Mouse (Mus musculus) thymus, postnatal 0 days (tissue): ENCODE measurements around the gene Znrf2. TPM values are rescaled to one million over a fixed set of nuclear protein-coding genes. Genes with fewer than 3 reads are reported as not detected.
A peak's percentile ranks its signal among the peaks of the same experiment; 100 is the strongest.

ENCODE experiments used
- DNase-seq: peaks from one replicate; pipeline ENCODE4 v3.0.0-alpha.2; 2015; ENCODE audit warnings: low spot score
- polyA plus RNA-seq: library from polyadenylated mRNA; unstranded; fragments of >200 nt; fragmentation: Nextera tagmentation; extraction: Ambion mirVana; gene quantifications from 2 replicates; pipeline ENCODE4 v1.2.1, GENCODE M21; 2015

Znrf2 gene
- polyA plus RNA-seq, 1 experiment from 2014 or later, result 20.8 TPM

DNA sequence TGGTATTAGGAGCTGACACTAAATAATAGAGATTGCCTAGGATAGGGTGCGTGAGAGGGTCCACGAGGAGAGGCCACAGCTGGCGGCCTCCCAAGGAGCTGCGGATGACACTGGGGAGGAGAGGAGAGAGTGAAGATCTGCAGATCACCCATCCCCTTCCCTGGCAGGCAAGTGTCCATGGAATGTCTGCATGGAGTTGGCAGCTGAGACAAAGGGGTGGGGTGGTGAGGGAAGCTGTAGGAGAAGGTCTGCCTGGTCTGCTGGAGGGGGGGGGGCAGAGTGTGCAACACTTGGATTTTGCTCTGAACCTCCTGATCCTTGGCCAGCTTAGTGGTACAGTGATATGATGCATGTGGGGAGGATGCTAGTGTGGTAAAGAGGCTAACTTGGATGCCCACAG lies 98.3 kb downstream of the Znrf2 start:
- DNase-seq, result no peak

DNA sequence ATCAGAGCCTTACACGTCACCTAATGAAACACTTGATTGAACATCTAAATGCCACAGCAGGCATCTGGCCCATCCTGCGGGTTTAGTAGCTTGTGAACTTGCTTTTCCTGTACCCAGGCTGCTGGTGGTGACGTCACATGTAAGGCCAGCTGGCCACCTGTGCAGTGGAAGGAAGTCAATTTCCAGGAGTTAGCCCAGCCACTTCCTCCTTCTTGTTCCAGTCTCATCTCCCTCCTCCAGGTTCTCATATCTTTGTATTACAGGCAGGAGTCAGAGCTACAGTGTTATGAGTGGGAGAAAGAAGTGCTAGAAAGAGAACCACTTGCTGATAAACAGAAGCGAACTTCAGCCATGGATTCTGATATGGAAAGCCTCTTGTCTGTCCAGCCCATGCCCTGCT lies 99.4 kb downstream of the Znrf2 start:
- peak; percentile 41 for DNase-seq

DNA sequence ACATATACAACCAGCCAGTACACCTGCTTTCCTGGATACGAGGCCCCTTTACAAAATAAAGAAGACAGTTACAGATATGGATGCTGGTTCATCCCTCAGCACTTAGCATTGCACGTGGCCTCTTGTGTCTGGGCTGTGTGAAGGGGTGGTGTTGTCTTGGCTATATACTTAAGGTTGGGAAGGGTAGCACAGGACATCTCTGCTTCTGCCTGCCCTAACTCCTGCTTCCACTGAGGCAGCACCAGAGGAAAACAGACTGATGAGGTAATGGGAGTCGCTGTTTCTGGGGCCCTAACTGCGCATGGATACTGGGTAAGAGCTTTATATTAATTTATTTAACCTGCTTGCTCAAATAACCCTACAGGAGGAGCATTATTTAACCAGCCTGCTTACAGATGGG lies 100.2 kb downstream of the Znrf2 start:
- DNase-seq, result no peak

DNA sequence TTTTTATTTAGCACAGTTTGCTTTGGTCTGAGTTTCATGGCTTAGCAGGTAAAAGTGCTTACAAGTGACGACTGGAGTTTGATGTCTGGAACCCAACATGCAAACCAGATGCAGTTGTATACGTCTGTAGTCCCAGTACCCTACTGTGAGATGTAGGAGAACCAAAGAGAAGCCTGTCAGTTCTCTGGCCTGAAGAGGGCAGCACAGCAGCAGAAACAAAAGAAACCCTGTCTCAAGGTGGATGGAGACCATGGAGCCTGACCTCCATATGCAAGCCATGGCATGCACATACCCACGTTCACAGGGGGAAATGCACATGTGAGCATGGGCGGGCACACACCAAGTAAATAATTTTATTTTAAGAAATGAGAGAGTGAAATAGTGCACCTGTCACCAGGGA lies 100.8 kb downstream of the Znrf2 start:
- DNase-seq, result peak; percentile 58

DNA sequence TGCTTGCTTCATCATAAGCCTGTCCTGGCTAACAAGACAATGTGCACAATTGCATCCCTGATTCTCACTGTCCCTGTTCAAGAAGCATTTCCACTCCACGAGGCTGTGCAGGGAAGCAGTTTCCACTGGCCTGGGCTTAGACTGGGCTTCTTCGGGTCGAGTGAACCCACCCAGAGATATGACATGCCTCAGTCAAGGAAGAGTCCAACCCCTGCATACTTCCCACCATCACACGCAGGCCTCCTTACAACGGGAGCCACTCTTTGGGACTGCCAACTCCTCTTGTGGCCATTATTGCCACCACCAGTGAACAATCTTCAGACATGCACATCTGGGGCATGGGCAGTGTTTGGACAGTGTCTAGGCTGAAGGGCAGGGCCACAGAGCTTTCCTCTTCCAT lies 101.8 kb downstream of the Znrf2 start:
- no peak for DNase-seq

DNA sequence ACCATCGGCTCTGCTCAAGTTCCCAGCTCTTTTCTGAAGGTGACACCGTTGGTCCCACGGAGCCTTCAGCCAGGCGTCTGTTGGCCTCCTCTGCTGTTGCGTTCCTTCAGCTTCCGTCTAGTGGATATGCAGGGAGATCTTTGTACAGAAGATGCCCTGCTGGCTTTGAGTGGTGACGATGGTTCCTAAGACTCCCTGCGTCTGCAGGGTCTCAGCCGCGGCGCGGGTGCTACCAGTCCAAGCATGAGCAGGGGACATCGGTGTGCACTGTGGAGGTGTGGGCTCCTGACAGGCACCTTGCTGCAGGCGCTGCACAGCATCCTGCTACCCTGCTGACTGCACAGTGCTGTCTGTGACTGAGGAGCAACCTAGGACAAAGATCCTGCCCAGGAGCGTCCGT lies 107.8 kb downstream of the Znrf2 start:
- DNase-seq, result no peak

DNA sequence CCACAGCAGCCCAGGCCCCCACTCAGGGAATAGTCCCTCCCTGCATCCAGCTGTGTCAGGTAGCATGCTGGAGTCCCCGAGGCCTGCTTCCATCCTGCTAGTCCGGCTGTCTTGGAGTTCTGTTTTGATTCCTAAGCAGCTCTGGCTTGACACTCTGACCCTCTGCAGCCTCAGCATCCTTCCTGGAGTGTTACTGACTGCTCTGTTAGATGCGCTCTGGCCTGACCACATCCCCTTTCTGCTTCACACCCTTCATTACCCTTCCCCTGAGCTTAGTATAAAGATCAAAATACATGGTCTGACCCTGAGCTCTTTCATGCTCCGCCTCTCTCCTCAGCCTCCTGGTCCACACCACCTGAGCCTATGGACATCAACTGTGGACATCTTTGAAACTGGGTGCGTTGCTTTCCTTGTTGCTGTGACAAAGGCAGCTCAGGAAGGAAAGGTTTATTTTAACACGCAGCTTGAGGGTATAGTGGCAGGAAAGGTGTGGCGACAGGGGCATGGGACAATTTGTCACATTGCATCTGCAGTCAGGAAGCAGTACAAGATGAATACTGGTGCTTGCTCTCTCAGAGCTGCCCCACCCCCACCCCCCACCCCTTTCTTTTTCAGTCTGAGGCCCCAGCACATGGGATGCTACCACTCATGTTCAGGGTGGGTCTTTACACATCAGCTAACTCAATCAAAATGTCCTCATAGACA lies 109.2 kb downstream of the Znrf2 start:
- no peak for DNase-seq

DNA sequence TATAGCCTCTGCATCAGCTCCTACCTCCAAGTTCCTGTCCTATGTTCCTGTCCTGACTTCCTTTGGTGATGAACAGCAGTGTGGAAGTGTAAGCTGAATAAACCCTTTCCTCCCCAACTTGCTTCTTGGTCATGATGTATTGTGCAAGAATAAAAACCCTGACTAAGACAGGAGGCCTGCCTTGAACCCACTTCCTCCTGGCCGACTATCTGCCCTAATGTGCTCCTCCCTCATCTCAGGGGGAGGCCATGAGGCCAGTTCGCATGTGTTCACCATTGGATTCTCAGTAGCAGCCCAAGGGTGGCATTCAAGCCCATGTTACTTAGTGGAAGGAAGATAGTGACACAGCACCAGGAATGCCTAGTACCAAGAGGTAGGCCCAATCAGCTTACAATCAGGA lies 110.2 kb downstream of the Znrf2 start:
- DNase-seq, result no peak

DNA sequence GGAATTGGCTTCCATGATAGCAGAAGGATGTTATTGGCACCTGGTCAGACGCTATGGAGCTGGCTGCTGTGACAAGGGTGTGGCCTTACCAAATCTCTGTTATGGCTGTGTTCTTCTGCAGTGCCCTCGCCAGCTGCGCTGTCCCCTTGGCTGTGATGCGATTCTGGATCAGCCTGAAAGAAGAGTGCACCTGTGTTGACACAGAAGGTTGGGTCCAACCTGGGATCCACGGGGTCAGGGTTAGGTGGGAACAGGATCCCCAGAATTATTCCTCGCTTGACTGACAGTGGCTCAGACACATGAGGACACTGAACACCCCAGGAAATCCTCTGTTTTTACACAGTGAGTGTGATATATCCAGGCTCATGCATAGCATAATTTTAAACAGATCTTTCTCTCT lies 111.2 kb downstream of the Znrf2 start:
- DNase-seq, result no peak

DNA sequence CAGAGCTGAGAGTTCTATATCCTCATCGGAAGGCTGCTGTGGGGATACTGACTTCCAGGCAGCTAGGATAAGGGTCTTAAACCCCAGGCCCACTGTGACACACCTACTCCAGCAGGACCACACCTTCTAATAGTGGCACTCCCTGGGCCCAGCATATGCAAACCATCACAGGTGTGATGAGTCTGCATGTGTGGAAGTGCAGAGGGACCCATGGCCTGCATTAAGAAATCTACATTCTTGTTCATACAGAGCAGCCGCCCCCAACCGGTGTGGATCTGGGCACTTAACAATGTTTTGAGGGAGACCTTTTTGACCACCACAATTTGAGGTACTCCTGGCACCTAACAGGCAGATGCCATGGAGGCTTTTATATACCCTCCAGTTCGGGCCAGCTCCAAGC lies 114.9 kb downstream of the Znrf2 start:
- DNase-seq, result no peak

DNA sequence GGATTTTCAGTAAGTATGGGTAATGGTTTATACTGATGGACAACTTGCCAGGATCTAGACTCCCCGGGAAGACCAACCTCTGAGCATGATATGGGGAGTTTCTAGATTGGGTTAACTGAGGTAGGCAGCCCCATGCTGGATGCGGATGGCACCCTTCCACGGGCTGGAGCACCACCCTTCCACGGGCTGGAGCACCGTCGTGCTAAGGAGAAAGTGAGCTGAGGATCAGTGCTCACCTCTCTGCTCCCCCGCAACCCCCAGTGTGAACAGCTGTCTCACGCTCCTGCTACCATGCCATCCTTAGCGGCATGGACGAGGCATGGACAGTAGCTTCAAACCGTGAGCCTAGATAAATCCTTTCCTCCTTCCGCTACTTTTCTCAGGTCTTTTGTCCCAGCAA lies 115.8 kb downstream of the Znrf2 start:
- DNase-seq, result no peak

DNA sequence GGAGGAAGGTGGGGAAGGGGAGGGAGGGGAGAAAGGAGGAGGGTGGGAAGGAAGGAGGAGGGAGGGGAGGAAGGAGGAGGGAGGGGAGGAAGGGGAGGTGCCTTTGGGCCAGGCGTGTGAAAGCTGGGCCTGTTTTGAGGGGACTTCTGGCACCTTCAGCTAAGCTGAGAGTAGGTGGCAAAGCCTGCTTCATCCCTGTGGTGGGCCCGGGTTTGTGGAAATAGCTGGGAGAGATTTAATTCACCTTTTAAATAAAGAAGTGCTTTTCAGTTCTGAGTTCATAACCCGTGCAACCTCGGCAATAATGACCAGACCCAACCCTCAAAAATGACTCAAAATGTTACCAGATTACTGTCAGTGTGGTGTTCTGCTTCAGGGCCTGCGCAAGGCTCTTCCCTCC lies 116.5 kb downstream of the Znrf2 start:
- no peak for DNase-seq

DNA sequence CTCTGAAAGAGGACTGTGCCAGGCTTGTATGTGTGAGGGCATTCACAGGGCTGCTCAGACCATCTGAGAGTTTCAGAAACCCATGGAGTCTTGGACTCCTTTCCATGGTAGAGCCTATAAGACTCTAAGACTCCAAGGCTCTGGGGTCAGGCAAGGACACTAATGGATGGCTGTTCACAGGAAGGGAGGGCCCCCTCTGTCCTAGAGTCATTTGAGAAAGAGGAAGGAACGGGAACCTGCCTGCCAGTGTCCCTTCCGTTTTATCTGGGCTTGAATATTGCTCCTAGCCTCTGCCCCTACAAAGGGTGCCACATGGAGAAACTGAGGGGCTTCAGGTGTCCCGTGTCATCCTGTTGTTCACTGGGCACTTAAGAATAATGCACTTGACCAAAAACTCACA lies 117.2 kb downstream of the Znrf2 start:
- DNase-seq, result no peak

DNA sequence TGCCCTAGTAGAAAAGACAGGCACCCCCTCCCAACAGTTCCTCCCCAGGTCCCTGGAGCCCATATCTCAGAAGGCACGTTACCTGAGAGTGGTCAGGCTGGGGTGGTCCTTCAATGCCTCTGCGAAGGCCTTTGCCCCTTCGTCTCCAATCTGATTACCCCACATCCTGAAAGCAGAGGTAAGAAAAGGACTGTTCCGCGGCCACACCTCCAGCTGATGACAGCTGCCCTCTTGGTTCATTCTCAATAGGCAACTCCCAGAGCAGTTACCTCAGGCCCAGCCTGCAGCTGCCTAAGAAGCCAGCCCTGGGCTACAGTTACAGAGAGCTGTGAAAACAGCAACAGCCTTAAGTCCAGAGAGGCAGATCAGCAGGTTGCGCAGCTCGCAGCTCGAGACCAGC lies 117.6 kb downstream of the Znrf2 start:
- DNase-seq, result no peak

DNA sequence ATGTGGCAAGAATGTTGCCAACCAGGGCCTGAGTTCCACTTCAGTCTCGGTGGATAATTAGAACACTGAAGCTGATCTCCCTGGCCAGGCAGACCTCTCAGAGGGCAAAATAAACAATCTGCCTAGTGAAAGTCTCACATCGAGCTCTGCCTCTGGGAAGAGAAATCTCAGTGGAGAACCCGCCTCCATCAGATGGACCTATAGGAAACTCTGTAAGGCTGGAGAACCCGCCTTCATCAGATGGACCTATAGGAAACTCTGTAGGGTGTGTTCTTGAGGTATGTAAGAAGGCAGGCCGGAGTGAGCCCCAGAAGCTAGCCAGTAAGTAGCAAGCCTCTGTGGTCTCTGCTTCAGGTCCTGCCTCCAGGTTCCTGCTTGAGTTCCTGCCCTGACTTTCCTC lies 118.2 kb downstream of the Znrf2 start:
- no peak for DNase-seq

DNA sequence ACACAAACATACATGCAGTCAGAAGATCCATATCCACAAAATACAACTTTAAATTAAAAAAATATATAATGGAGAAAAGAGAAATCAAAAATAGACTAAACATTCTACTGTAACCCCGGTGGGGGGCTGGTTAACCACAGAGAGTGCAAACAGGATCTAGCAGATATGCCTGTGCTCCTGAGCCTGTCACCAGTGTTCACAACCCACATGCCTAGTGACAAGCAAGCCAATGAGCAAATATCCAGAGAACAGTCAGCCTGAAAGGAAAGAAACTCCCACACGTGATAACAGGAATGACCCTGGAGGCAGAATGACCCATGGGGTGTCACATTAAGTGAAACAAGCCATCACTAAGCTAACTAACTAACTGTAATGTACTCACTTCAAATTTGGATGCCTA lies 119.8 kb downstream of the Znrf2 start:
- DNase-seq, result no peak

DNA sequence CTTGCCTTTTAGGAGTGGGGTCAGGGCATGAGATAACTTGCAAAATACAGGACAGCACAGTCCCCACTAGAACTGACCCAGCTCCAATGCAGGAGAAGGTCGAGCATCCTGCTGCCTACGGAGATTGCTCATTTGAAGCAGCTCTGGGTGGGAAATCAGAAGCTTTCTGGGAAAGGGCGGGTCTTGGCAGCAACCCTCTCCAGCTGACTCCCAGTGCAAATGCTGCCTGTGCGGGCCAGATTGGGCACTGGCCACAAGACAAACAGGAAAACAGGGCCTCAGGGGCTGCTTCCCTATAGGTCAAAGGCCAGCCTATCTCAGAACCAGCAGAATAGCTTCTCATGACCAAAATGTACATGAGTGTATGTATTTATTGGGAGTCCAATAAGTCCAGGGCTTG lies 122.9 kb downstream of the Znrf2 start:
- DNase-seq, result no peak

DNA sequence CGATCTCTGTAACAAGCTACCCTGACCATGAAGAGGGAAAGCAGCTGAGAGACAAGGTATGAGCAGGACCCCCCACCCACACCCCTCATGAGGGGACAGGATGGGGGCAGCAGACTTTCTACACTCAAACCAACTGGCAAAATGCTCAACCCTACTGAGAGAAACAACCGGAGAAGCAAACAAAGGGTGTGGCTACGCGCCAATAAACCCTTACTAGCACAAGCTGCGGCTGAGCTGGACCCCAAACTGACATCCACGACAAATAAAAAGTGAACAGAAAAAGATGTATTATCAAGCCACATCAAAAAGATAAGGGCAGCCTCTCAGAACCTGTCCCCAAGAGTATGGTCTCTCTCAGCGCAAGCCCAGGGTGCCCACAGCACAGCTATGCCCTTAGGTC lies 123.4 kb downstream of the Znrf2 start:
- no peak for DNase-seq

DNA sequence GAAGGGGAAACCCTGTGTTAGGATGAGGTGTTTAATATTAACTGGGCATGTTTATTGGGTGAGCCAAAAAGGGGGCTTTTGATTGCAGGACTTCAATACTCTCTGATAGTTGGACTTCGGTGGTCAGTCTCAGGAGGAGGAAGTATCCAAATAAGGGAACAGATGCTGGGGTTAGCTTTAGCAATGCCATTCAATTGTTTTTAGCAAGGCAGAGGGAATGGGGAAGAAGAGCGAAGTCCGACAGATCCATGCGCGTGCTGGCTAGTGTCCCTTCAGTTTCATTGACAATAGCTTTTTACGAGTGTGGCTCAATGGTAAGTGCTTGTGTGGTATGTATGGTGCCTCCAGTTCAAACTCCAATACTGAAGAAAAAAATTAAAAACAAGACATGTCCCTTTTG lies 124.4 kb downstream of the Znrf2 start:
- no peak for DNase-seq

Other genes with a start within 250 kb of the Znrf2 start
- gene Plekha8, start 221.8 kb upstream of the Znrf2 start, polyA plus RNA-seq, result 1.7 TPM in 2 replicates
- gene Fkbp14, start 219.6 kb upstream of the Znrf2 start, polyA plus RNA-seq, result 2.7 and 3.7 TPM in 2 replicates
- 5.8 and 6.7 TPM in 2 replicates for gene Mturn, start 135.3 kb upstream of the Znrf2 start, polyA plus RNA-seq
- 3.5 and 4.0 TPM in 2 replicates for gene Nod1, start 155.7 kb downstream of the Znrf2 start, polyA plus RNA-seq
- 12.9 and 16.6 TPM in 2 replicates for gene Ggct, start 176.0 kb downstream of the Znrf2 start, polyA plus RNA-seq
- gene Gars, start 221.1 kb downstream of the Znrf2 start, polyA plus RNA-seq, result 125 and 130 TPM in 2 replicates